Mouse (Mus musculus) megakaryocyte, embryonic 14.5 days (primary cell): ENCODE data around the gene Ugt1a6a.

Experiments used
- FLI1 ChIP-seq: IDR thresholded peaks from 2 replicates; pipeline ENCODE4 v1.6.1; 2012; ENCODE audit warnings: low read length, inconsistent platforms, mixed read lengths
- GATA1 ChIP-seq: IDR thresholded peaks from 3 replicates; pipeline ENCODE4 v1.6.1; 2012; ENCODE audit warnings: mixed read lengths, low read length, inconsistent platforms, borderline replicate concordance

GRCm38 (mm10) chr1:88218591-88218990 is 84.0 kb downstream of the Ugt1a6a start:
- no peak for TF ChIP-seq GATA1
- TF ChIP-seq FLI1, result no peak
